ENCODE assay signal across 15 mouse cellular contexts in genomic region chr2:143696704-143697103, GRCm38 (mm10).
DNase-seq lines count a peak whose midpoint lies in the region; ATAC-seq and TF ChIP-seq lines count a peak whose summit lies in the region.
"Had no signal": no experiment of that assay in that cellular context is flagged by ENCODE, and none has a peak within 500 bp of the region (broad histone marks: within the 10 kb centered on the region; RNA-seq: fewer than 3 reads in every experiment).

No protein-coding gene starts in this region.

- no peak overlapping the region for H3K4me3 ChIP-seq in heart, embryonic 12.5 days
- no peak overlapping the region for H3K4me3 ChIP-seq in left cerebral cortex, adult 2 months
- no peak overlapping the region for H3K4me3 ChIP-seq in cortical plate, adult 2 months (ENCODE audit: insufficient read depth, low read length)
- H3K4me3 ChIP-seq in midbrain, embryonic 13.5 days (replicated peaks): no peak overlapping the region
- H3K4me3 ChIP-seq: erythroblast, embryonic 14.5 days; liver, embryonic 13.5 days had no signal

- peaks cover 3% of the 10 kb centered on the region; the same call in 1 of the 2 replicates for H3K9me3 ChIP-seq in heart, embryonic 12.5 days (replicated peaks)
- peaks cover 17% of the 10 kb centered on the region for H3K9me3 ChIP-seq in midbrain, embryonic 13.5 days

- no peak for TF ChIP-seq POLR2A in cortical plate, adult 2 months (IDR thresholded peaks at IDR 0.05; ENCODE audit: extremely low read depth, insufficient read depth, low read length)

- no peaks in the 10 kb centered on the region for H3K36me3 ChIP-seq in heart, embryonic 12.5 days
- peaks cover 25% of the 10 kb centered on the region for H3K36me3 ChIP-seq in midbrain, embryonic 13.5 days
- H3K36me3 ChIP-seq: liver, embryonic 13.5 days had no signal

- peaks cover 9% of the 10 kb centered on the region for H3K4me1 ChIP-seq in heart, embryonic 12.5 days (replicated peaks)
- peaks cover 4% of the 10 kb centered on the region for H3K4me1 ChIP-seq in cortical plate, adult 2 months (ENCODE audit: control insufficient read depth, insufficient read depth, low read length)
- peaks cover 8% of the 10 kb centered on the region; the same call in 1 of the 2 replicates for H3K4me1 ChIP-seq in midbrain, embryonic 13.5 days (replicated peaks)
- H3K4me1 ChIP-seq: liver, embryonic 13.5 days had no signal

- peak overlapping the region; percentile 56 for H3K4me2 ChIP-seq in heart, embryonic 12.5 days
- H3K4me2 ChIP-seq in midbrain, embryonic 13.5 days (replicated peaks): no peak overlapping the region
- H3K4me2 ChIP-seq: liver, embryonic 13.5 days had no signal

- ATAC-seq in heart, embryonic 12.5 days (ENCODE audit: insufficient number of reproducible peaks, low FRiP score): no peak
- peak; percentile 18; the same call in 1 of the 2 replicates for ATAC-seq in midbrain, embryonic 13.5 days
- ATAC-seq in megakaryocyte, adult 5-6 weeks (ENCODE audit: poor library complexity, severe bottlenecking): no peak
- ATAC-seq: CD4-positive, CD25-positive, alpha-beta regulatory T cell, adult 4 months; Patski had no signal

- DNase-seq in heart, postnatal 14 days: no peak
- no peak for DNase-seq in left cerebral cortex, adult 2 months (ENCODE audit: extremely low spot score in 1 of 2, low spot score in 2 of 2)
- DNase-seq in left cerebral cortex, adult 11 months (ENCODE audit: low spot score): no peak
- DNase-seq in ovary, adult 18-20 months (ENCODE audit: low spot score): no peak
- DNase-seq: liver, embryonic 13.5 days; lung, postnatal 4 days had no signal

- no peak for TF ChIP-seq CTCF in left cerebral cortex, adult 2 months (IDR thresholded peaks at IDR 0.05)
- TF ChIP-seq CTCF in cortical plate, adult 2 months (IDR thresholded peaks at IDR 0.05; ENCODE audit: extremely low read depth, insufficient read depth, low read length): no peak

- no peak overlapping the region for H3K9ac ChIP-seq in heart, embryonic 12.5 days
- no peak overlapping the region for H3K9ac ChIP-seq in midbrain, embryonic 13.5 days (replicated peaks)
- H3K9ac ChIP-seq: liver, embryonic 13.5 days had no signal

- H3K27me3 ChIP-seq in heart, embryonic 12.5 days (replicated peaks): no peaks in the 10 kb centered on the region
- no peaks in the 10 kb centered on the region for H3K27me3 ChIP-seq in midbrain, embryonic 13.5 days
- H3K27me3 ChIP-seq: liver, embryonic 13.5 days; Patski had no signal

- WGBS in heart, embryonic 12.5 days: 68% methylated on average over 7 of the region's 7 CpGs
- 93% methylated on average over 7 of the region's 7 CpGs for whole genome bisulfite sequencing in midbrain, embryonic 13.5 days

- intact Hi-C loops in heart, postnatal 14 days (cut with DNase I): no loop called here
- intact Hi-C loops in left cerebral cortex, adult 2 months (cut with DNase I): no loop called here

- no peak overlapping the region for H3K27ac ChIP-seq in heart, embryonic 12.5 days (ENCODE audit: poor library complexity, severe bottlenecking)
- H3K27ac ChIP-seq in left cerebral cortex, adult 2 months: peak overlapping the region; percentile 69; the same call in 1 of the 2 replicates
- H3K27ac ChIP-seq in cortical plate, adult 2 months (ENCODE audit: insufficient read depth, low read length): peak overlapping the region; percentile 46
- peak overlapping the region; percentile 76 for H3K27ac ChIP-seq in midbrain, embryonic 13.5 days
- H3K27ac ChIP-seq: kidney, postnatal 0 days; liver, embryonic 13.5 days; stomach, postnatal 0 days had no signal
